Mouse (Mus musculus) kidney, embryonic 14.5 days (tissue): ENCODE data around the gene Slc7a6. TPM values are rescaled to one million over a fixed set of nuclear protein-coding genes. Genes with fewer than 3 reads are reported as not detected.

Experiments used
- ATAC-seq: fragments of 200-750 bp; cut with Nextera tagmentation; 2 replicates; pipeline ENCODE4 v1.8.0; 2017; ENCODE audit warnings: moderate number of reproducible peaks, mild to moderate bottlenecking, moderate TSS enrichment, moderate library complexity; ENCODE audit not compliant: low FRiP score, low TSS enrichment
- H3K27ac ChIP-seq: fragments of 300-500 bp; sonication (generic); 2 replicates; pipeline ENCODE4 v1.5.1; 2014; ENCODE audit warnings: low read depth, mild to moderate bottlenecking, low read length, moderate library complexity, mixed read lengths
- H3K27me3 ChIP-seq: fragments of 300-500 bp; sonication (generic); 2 replicates; pipeline ENCODE4 v1.6.1; 2014; ENCODE audit warnings: mild to moderate bottlenecking, low read length; ENCODE audit not compliant: control insufficient read depth, insufficient read depth
- H3K36me3 ChIP-seq: fragments of 300-500 bp; sonication (generic); 2 replicates; pipeline ENCODE4 v1.6.1; 2014; ENCODE audit warnings: low read length, mixed read lengths; ENCODE audit not compliant: control insufficient read depth, insufficient read depth
- H3K4me1 ChIP-seq: fragments of 300-500 bp; sonication (generic); 2 replicates; pipeline ENCODE4 v1.6.1; 2014; ENCODE audit warnings: low read length, mixed read lengths; ENCODE audit not compliant: control insufficient read depth, insufficient read depth
- H3K4me2 ChIP-seq: fragments of 300-500 bp; sonication (generic); replicated peaks from 2 replicates; pipeline ENCODE4 v1.6.1; 2014; ENCODE audit warnings: low read depth, mild to moderate bottlenecking, low read length
- H3K4me3 ChIP-seq: fragments of 300-500 bp; sonication (generic); 2 replicates; pipeline ENCODE4 v1.5.1; 2014; ENCODE audit warnings: mild to moderate bottlenecking, low read length
- H3K9ac ChIP-seq: fragments of 300-500 bp; sonication (generic); 2 replicates; pipeline ENCODE4 v1.6.1; 2014; ENCODE audit warnings: low read depth, mild to moderate bottlenecking, low read length, moderate library complexity
- H3K9me3 ChIP-seq: fragments of 300-500 bp; sonication (generic); 2 replicates; pipeline ENCODE4 v1.6.1; 2016; ENCODE audit warnings: low read length; ENCODE audit not compliant: control insufficient read depth
- WGBS: fragments of 180-500 bp; shearing (Covaris S2); extraction: QIAGEN DNeasy Blood & Tissue Kit; methylation state at CpG from one replicate; pipeline ENCODE4 v1.1.7; 2014; 5-methylcytosine and 5-hydroxymethylcytosine counted together
- polyA plus RNA-seq: library from polyadenylated mRNA; unstranded; fragments of >200 nt; fragmentation: Nextera tagmentation; extraction: Ambion mirVana; gene quantifications from 2 replicates; pipeline ENCODE4 v1.2.1, GENCODE M21; 2014

Gene Slc7a6
- polyA plus RNA-seq, 1 experiment from 2014 or later, result 87.4 TPM

GRCm38 (mm10) chr8:106213959-106214358 lies 45.3 kb downstream of the Slc7a6 start:
- no peak overlapping the region for H3K4me2 ChIP-seq
- H3K4me1 ChIP-seq, result peaks cover 9% of the 10 kb centered on the region; the same call in 1 of the 2 replicates
- no peak for ATAC-seq
- WGBS, result 89% methylated on average over 3 of the region's 3 CpGs
- H3K9ac ChIP-seq, result no peak overlapping the region
- H3K36me3 ChIP-seq, result peaks cover 41% of the 10 kb centered on the region
- no peak overlapping the region for H3K4me3 ChIP-seq
- H3K27me3 ChIP-seq, result no peaks in the 10 kb centered on the region
- H3K9me3 ChIP-seq, result no peaks in the 10 kb centered on the region
- H3K27ac ChIP-seq, result no peak overlapping the region

- H3K27me3 ChIP-seq, result no peaks in the 10 kb centered on the region
- no peaks in the 10 kb centered on the region for H3K4me1 ChIP-seq
- H3K27ac ChIP-seq, result no peak overlapping the region
- no peak overlapping the region for H3K9ac ChIP-seq
- peaks cover 72% of the 10 kb centered on the region for H3K36me3 ChIP-seq
- H3K9me3 ChIP-seq, result no peaks in the 10 kb centered on the region
- ATAC-seq, result no peak
- H3K4me2 ChIP-seq, result no peak overlapping the region
- WGBS, result 86% methylated on average over 3 of the region's 3 CpGs
- H3K4me3 ChIP-seq, result no peak overlapping the region
Observed at GRCm38 (mm10) chr8:106219620-106220019, 51.0 kb downstream of the Slc7a6 start.

- Histone ChIP-seq H3K27me3 (no peaks in the 10 kb centered on the region), H3K4me1 (no peaks in the 10 kb centered on the region), H3K4me3 (no peak overlapping the region), H3K4me2 (no peak overlapping the region), H3K36me3 (peaks cover 69% of the 10 kb centered on the region), H3K27ac (no peak overlapping the region), H3K9me3 (no peaks in the 10 kb centered on the region), H3K9ac (no peak overlapping the region)
- 49% methylated on average over 9 of the region's 9 CpGs for WGBS
- ATAC-seq, result no peak
Observed at GRCm38 (mm10) chr8:106226589-106226988, 57.9 kb downstream of the Slc7a6 start.

GRCm38 (mm10) chr8:106231536-106231935 lies 62.9 kb downstream of the Slc7a6 start:
- H3K4me1 ChIP-seq, result no peaks in the 10 kb centered on the region
- no peak for ATAC-seq
- H3K9me3 ChIP-seq, result no peaks in the 10 kb centered on the region
- H3K27ac ChIP-seq, result no peak overlapping the region
- no peak overlapping the region for H3K4me3 ChIP-seq
- H3K4me2 ChIP-seq, result no peak overlapping the region
- WGBS, result 51% methylated on average over 7 of the region's 7 CpGs
- peaks cover 54% of the 10 kb centered on the region for H3K36me3 ChIP-seq
- no peak overlapping the region for H3K9ac ChIP-seq
- no peaks in the 10 kb centered on the region for H3K27me3 ChIP-seq

GRCm38 (mm10) chr8:106232751-106233150 lies 64.1 kb downstream of the Slc7a6 start:
- Histone ChIP-seq H3K4me1 (no peaks in the 10 kb centered on the region), H3K27me3 (no peaks in the 10 kb centered on the region), H3K4me2 (no peak overlapping the region), H3K4me3 (no peak overlapping the region), H3K9me3 (no peaks in the 10 kb centered on the region), H3K9ac (no peak overlapping the region), H3K27ac (no peak overlapping the region), H3K36me3 (peaks cover 56% of the 10 kb centered on the region)
- ATAC-seq, result no peak
- WGBS, result 58% methylated on average over 3 of the region's 3 CpGs

GRCm38 (mm10) chr8:106234567-106235261 lies 66.1 kb downstream of the Slc7a6 start:
- Histone ChIP-seq H3K27ac (no peak overlapping the region), H3K27me3 (no peaks in the 10 kb centered on the region), H3K36me3 (peaks cover 50% of the 10 kb centered on the region), H3K4me2 (no peak overlapping the region), H3K4me1 (no peaks in the 10 kb centered on the region), H3K9ac (no peak overlapping the region), H3K4me3 (no peak overlapping the region), H3K9me3 (no peaks in the 10 kb centered on the region)
- WGBS, result 90% methylated on average over 17 of the region's 17 CpGs
- no peak for ATAC-seq

GRCm38 (mm10) chr8:106237106-106237505 lies 68.4 kb downstream of the Slc7a6 start:
- H3K36me3 ChIP-seq, result peaks cover 47% of the 10 kb centered on the region

More at GRCm38 (mm10) chr8:106237106-106237505, 68.4 kb downstream of the Slc7a6 start:
- Histone ChIP-seq H3K4me2 (no peak overlapping the region), H3K9me3 (no peaks in the 10 kb centered on the region), H3K9ac (no peak overlapping the region), H3K4me1 (no peaks in the 10 kb centered on the region), H3K4me3 (no peak overlapping the region), H3K27ac (no peak overlapping the region), H3K27me3 (no peaks in the 10 kb centered on the region)
- WGBS, result 87% methylated on average over 5 of the region's 5 CpGs
- no peak for ATAC-seq

Other genes starting within 250 kb of the Slc7a6 start
- gene Ctrl, start 235.0 kb upstream of the Slc7a6 start, polyA plus RNA-seq, result 1.5 and 2.0 TPM in 2 replicates
- 38.7 and 47.6 TPM in 2 replicates for gene Psmb10, start 230.4 kb upstream of the Slc7a6 start, polyA plus RNA-seq
- 0.89 and 1.6 TPM in 2 replicates for gene Lcat, start 225.5 kb upstream of the Slc7a6 start, polyA plus RNA-seq
- gene Slc12a4, start 202.8 kb upstream of the Slc7a6 start, polyA plus RNA-seq, result 16.8 and 21.8 TPM in 2 replicates
- not detected in 2 replicates for gene Dpep3, start 189.4 kb upstream of the Slc7a6 start, polyA plus RNA-seq
- 18.3 and 19.9 TPM in 2 replicates for gene Dus2, start 177.5 kb upstream of the Slc7a6 start, polyA plus RNA-seq
- gene Dpep2nb, start 162.9 kb upstream of the Slc7a6 start, polyA plus RNA-seq, result 0.22 TPM in 1 of 2 replicates, not detected in the other
- 13.4 and 19.8 TPM in 2 replicates for gene Ddx28, start 157.0 kb upstream of the Slc7a6 start, polyA plus RNA-seq
- 8.9 and 10.3 TPM in 2 replicates for gene Nfatc3, start 110.0 kb upstream of the Slc7a6 start, polyA plus RNA-seq
- gene Esrp2, start 31.9 kb upstream of the Slc7a6 start, polyA plus RNA-seq, result 5.6 and 9.1 TPM in 2 replicates
- 2.7 and 6.6 TPM in 2 replicates for gene Pla2g15, start 18.5 kb upstream of the Slc7a6 start, polyA plus RNA-seq
- gene Slc7a6os, start 42.1 kb downstream of the Slc7a6 start, polyA plus RNA-seq, result 40.8 and 44.7 TPM in 2 replicates
- gene Prmt7, start 42.1 kb downstream of the Slc7a6 start, polyA plus RNA-seq, result 39.9 and 59.1 TPM in 2 replicates
- gene Smpd3, start 169.1 kb downstream of the Slc7a6 start, polyA plus RNA-seq, result 0.12 and 0.19 TPM in 2 replicates
- gene Zfp90, start 246.5 kb downstream of the Slc7a6 start, polyA plus RNA-seq, result 15.9 and 19.5 TPM in 2 replicates